Mouse (Mus musculus): ENCODE data around the gene Rap2b.

Gene Rap2b

GRCm38 (mm10) chr3:61386368-61386767, 24.9 kb downstream of the Rap2b start:
- DNase-seq = no peak

DNA sequence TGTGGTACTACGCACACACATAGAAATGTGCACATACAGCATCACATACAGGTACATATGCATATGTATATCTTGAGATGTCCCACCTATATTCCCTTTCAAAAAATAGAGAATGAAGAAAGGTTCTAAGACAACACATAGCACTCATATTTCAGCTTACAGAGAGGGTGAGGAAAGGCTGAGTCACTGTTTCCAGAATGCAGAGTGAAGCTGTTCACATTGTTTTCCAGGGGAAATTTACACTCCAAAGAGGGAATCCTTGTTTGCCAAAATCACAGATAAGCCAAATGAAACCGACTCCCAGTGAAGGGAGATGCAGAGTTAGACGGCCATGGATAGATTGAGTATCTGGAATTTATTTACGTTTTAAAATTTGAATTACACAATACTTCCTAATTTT, 30.1 kb downstream of the Rap2b start:
- no peak for DNase-seq

DNA sequence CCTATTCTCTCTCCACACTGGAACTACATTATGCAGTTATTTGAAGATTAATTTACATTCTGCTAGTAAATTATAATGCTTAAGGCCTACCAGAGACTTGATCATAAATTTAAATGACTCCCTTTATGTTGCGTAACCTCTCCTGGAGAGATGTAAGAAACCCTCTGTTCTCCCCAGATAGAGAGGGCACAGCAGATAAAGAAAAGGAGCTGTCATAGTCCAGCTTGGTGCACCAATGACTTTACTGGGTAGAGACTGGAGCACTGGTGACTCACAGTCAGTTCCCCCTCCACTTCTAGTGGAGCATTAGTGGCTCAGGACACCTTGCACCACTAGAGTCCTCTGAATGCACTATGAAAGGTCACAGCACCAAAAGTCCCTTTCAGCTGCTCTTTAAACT, 31.4 kb downstream of the Rap2b start:
- DNase-seq = no peak

- no peak for DNase-seq
Measured at GRCm38 (mm10) chr3:61393520-61393919, 32.1 kb downstream of the Rap2b start.

GRCm38 (mm10) chr3:61395382-61395781, 33.9 kb downstream of the Rap2b start:
- DNase-seq = no peak

DNA sequence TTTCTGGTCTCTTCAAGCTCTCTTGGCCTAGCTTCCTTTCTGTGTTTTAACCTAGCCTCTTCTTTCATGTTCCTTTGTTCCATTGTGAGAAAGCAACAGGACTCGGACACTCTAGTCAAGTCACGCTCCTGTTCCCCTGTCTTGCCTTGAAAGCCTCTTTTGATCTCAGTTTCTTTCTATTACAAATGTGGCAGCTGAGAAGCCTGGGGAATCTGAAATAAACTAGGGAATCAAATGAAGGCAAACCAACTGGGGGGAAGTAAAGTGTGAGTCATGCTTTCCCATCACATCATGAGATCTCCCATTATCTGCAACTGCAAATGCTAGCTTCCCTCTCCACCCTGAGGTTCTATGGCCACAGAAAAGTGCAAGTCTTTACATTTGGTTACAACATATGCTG, 35.3 kb downstream of the Rap2b start:
- no peak for DNase-seq

DNA sequence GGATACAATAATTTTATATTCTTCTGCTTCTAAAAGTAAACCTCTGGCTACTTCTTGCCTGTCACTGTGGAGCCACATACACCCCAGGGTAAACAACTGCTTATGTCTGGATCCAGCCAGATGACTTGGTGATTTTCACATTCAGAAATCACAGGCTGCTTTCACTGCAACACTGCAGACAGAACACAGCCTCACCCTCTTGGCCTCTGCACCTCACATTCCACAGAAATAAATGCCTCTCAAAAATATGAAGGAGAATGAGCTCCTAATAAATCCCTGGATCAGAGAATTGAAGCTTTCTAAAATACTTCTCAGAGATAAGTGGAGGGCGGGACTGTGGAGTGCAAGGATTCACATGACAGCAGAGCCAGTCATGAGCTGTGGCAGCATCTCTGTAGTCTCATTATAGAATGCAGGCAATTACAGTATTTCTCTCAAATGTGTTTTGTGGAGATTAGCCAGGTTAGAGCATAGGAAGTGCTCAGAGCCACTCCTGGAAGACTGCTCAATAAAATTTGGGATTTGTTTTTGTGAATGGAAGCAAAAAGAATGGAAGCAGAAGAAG, 39.5 kb downstream of the Rap2b start:
- no peak for DNase-seq

DNA sequence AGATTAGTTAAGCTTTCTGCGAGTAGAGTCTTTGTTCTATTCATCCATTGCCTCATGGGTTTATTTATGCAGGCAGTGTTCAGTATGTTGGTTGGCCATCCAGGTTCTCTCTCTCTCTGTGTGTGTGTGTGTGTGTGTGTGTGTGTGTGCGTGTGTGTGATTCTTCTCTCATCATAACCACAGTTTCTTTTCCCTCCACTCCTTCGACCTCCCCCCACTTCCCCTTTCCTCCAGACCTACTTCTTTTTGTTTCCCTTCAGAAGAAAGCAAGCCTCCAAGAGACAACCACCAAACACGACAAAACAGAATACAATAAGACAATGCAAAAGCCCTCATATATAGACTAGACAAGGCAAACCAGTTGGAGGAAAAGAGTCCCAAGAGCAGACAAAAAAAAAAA, 45.5 kb downstream of the Rap2b start:
- no peak for DNase-seq

DNA sequence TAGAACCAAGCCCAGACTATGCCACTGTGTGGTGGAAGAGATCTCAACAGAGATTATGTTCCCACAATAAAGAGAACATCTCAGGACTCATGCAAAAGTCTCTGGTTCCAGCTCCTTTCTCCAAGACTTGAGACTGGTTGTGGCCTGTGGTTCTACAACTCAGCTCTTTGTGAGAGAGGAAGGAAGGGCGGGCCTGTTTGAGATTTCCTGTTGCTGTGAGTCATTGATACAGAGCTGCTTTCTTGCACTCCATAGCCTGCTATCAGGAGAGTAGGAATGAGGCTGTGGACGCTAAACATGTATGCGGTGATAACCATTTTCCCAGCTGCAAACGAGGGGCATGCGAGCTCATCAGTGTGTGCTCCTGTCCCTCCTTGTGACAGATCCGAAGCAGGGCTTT, 48.2 kb downstream of the Rap2b start:
- peak; percentile 6 for DNase-seq

GRCm38 (mm10) chr3:61415883-61416282, 54.4 kb downstream of the Rap2b start:
- no peak for DNase-seq

Measured in kidney, postnatal 10 days (tissue).